Mouse (Mus musculus): ENCODE results near the gene Slc27a4.

DNA sequence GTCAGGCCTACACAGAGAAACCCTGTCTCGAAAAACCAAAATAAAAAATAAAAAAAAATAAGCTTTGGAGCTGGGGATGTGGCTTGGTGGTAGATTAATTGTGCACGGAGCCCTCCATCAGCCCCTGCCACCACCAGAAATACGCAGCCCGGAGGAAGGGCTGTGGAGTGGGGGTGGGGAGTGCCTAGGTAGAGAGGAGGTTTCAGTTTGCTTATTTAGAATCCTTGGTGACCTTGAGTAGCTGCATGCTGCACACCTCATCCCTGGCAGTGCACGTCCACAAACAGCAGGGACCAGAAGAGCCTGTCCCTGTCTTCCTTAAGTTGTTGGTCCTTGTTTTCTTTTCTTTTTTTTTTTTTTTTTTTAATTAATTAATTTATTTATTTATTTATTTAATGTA, 31.4 kb downstream of the Slc27a4 start:
- TF ChIP-seq POLR2A (IDR thresholded peaks at IDR 0.05; ENCODE audit: insufficient read length, low read depth) (no peak), POLR2AphosphoS2 (IDR thresholded peaks at IDR 0.05; ENCODE audit: insufficient read length, low read depth) (no peak), USF1 (IDR thresholded peaks at IDR 0.05; ENCODE audit: low read depth) (no peak), TCF12 (IDR thresholded peaks at IDR 0.05; ENCODE audit: insufficient read depth, poor library complexity, severe bottlenecking) (no peak), MYOD1 (IDR thresholded peaks at IDR 0.05; ENCODE audit: control insufficient read depth in 1 of 3, insufficient read length in 2 of 3, low read depth in 2 of 3) (no peak), E2F4 (IDR thresholded peaks at IDR 0.05; ENCODE audit: insufficient read depth) (no peak), MAX (IDR thresholded peaks at IDR 0.05; ENCODE audit: low read depth) (no peak), CEBPB (IDR thresholded peaks at IDR 0.05; ENCODE audit: insufficient read depth, poor library complexity, severe bottlenecking) (no peak), MYOG (IDR thresholded peaks at IDR 0.05; ENCODE audit: control insufficient read depth in 1 of 3, insufficient read depth in 1 of 3, insufficient read length in 2 of 3, low read depth in 2 of 3) (no peak), SRF (IDR thresholded peaks at IDR 0.05; ENCODE audit: control insufficient read depth, insufficient read length, low read depth) (no peak), TCF3 (IDR thresholded peaks at IDR 0.05; ENCODE audit: insufficient read length, low read depth) (no peak), REST (IDR thresholded peaks at IDR 0.05; ENCODE audit: insufficient read depth, insufficient read length) (no peak)

Measured in myocyte (in vitro differentiated cells).